Mouse (Mus musculus): ENCODE results near the gene Zfp825.
"Not testable (repeated sequence)": the region's sequence is repeated elsewhere in the genome, so short reads cannot be mapped to it uniquely, and the experiment has no call there.

Zfp825 gene

GRCm38 (mm10) chr13:74493911-74494679 lies at the start of gene Zfp825:
Gene Zfp825, minus strand, starts transcription at chr13:74493992.
- in situ Hi-C loops (cut with MboI, MseI) = no loop called here

- in situ Hi-C loops (cut with MboI, MseI) = not testable (repeated sequence)
Measured at GRCm38 (mm10) chr13:74535418-74535817, 41.6 kb upstream of the Zfp825 start.

DNA sequence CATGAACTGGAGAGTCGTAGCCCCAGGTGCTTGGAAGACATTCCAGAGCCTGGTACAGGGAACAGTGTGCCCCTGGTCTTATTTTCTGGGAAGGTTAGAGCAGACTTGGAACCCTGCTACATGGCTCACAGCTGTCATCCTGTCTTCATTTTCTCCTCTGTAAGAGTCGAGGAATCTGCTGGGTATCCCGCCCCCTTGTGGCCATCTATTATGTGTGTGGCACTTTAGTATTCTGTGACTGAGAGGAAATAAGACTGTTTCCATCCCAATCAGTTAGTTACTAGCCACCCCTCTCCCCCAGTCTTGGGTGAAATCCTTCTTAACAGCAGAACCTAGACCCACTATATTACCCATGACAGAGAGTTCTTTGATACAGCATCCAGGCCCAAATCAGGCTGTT lies 41.1 kb upstream of the Zfp825 start:
- in situ Hi-C loops (cut with MboI, MseI) = not testable (repeated sequence)

DNA sequence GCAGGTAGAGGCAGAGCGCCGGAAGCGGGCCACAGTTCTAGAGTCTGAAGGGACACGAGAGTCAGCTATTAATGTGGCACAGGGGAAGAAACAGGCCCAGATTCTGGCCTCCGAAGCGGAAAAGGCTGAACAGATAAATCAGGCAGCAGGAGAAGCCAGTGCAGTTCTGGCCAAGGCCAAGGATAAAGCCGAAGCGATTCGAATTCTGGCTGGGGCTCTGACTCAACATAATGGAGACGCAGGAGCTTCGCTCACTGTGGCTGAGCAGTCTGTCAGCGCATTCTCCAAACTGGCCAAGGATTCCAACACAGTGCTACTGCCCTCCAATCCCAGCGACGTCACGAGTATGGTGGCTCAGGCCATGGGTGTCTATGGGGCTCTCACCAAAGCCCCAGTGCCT lies 40.3 kb upstream of the Zfp825 start:
- in situ Hi-C loops (cut with MboI, MseI) = no loop called here

- in situ Hi-C loops (cut with MboI, MseI) = not testable (repeated sequence)
Measured at GRCm38 (mm10) chr13:74531251-74531650, 37.5 kb upstream of the Zfp825 start.

DNA sequence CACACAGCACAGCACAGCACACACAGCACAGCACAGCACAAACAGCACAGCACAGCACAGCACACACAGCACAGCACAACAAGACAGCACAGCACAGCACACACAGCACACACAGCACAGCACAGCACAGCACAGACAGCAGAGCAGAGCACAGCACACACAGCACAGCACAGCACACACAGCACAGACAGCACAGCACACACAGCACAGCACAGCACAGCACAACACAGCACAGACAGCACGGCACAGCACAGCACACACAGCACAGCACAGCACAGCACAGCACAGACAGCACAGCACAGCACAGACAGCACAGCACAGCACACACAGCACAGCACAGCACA lies 35.6 kb upstream of the Zfp825 start:
- in situ Hi-C loops (cut with MboI, MseI) = not testable (repeated sequence)

DNA sequence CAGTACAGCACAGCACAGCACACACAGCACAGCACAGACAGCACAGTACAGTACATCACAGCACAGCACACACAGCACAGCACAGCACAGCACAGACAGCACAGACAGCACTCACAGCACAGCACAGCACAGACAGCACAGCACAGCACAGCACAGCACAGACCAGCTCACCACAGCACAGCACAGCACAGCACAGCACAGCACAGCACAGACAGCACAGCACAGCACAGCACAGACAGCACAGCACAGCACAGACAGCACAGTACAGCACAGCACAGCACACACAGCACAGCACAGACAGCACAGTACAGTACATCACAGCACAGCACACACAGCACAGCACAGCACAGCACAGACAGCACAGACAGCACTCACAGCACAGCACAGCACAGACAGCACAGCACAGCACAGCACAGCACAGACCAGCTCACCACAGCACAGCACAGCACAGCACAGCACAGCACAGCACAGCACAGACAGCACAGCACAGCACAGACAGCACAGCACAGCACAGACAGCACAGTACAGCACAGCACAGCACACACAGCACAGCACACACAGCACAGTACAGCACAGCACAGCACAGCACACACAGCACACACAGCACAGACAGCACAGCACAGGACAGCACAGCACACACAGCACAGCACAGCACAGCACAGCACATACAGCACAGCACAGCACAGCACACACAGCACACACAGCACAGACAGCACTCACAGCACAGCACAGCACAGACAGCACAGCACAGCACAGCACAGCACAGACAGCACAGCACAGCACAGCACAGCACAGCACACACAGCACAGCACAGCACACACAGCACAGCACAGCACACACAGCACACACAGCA lies 35.0 kb upstream of the Zfp825 start:
- in situ Hi-C loops (cut with MboI, MseI) = not testable (repeated sequence)

GRCm38 (mm10) chr13:74522481-74523237 lies 28.9 kb upstream of the Zfp825 start:
- in situ Hi-C loops (cut with MboI, MseI) = loop anchor here (5.0 kb wide), 1 partner anchor 170 kb away; the partner anchor contains the start of genes Ccdc127 and Sdha

DNA sequence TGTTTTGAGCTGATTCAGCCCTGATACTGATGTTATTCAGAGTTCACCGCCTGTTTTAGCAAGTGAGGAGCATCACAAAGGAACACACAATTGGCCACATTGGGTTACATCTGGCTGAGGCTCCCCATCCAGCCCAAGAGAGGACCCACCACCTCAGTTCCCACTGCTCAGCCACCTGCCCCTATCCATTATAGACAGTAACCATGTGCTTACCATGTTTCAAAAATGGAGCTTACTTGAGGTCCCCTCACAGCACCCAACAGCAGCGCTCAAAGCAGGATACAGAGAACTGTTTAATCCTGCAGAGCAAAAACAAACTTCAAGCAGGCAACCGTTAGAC lies 28.3 kb upstream of the Zfp825 start:
- in situ Hi-C loops (cut with MboI, MseI) = loop anchor here (5.0 kb wide), 1 partner anchor 170 kb away; the partner anchor contains the start of genes Ccdc127 and Sdha

DNA sequence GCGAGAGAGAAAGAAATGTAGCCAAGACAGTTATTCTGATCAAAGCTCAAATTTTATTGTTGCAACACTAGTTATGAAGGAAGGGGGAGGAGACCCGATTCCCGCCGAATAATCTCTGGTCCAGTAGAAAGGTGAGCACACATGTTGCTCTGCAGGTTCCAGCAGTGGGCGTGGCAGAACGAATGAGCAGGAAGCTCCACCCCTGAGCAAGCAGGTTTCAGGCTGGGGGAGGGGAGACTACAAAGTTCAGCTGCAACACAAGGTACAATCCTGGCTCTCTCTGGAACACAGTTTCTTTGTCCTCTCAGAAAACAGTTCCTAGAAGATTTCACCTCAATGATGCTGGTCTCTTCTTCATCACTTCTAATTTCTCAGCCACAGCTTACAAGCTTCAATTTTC lies 14.2 kb upstream of the Zfp825 start:
- in situ Hi-C loops (cut with MboI, MseI) = not testable (repeated sequence)

DNA sequence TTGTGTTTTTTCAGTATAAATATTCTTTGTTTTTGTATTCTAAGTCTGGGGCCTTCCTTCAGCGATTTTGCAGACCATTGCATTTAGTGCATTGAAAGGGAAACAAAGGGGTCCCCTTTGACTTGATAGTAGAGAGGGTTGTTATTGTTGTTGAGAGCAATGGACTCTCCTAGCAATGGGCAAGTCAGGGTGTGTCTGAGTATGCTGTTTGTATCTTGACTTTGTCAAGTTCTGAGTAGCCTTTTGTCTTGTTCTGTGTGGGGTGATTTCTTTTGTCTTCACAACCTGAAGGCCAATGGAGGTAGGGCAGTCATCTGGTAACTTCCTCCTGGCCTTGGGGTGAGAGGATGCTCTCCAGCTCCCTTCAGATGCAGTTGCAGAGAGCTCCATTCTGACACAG lies 9.1 kb upstream of the Zfp825 start:
- in situ Hi-C loops (cut with MboI, MseI) = not testable (repeated sequence)

GRCm38 (mm10) chr13:74499696-74500095 lies 5.9 kb upstream of the Zfp825 start:
- in situ Hi-C loops (cut with MboI, MseI) = not testable (repeated sequence)

DNA sequence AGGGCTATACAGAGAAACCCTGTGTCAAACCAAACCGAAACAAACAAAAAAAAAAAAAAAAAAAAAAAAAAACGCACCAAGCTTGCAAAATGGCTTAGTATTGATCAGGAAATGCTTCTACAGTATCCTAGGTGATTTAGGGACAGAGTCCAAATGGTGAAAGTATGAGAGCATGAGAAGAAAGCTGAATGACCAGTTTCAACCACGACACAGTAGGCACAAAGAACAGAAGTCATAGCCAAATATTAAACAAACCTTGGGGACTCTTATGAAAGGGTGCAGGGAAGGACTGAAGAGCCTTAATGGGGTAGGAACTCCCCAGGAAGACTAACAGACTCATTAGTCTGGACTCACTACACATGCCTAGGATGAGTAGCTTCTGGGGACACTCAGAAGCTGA lies 9.5 kb downstream of the Zfp825 start:
- in situ Hi-C loops (cut with MboI, MseI) = loop anchor here (10.0 kb wide), 1 partner anchor 160 kb away; no protein-coding TSS in a partner anchor

DNA sequence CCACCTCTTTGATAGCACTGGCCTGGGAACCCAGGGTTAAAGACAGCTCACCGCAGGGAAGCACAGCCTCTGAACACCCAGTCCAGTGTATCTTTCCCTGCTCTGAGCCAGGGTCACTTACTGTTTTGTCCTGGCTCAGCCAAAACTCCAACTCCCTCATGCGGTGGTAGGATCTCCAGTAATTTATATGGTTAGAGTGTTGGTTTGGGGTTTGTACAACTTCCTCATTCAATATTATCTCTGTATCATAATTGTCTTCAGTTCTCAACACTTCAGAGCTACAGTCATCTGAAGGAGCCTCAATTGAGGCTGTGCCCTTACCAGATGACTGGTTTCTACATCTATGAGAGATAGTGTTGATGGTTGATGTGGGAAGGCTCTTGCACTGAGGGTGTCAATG lies 22.3 kb downstream of the Zfp825 start:
- in situ Hi-C loops (cut with MboI, MseI) = not testable (repeated sequence)

DNA sequence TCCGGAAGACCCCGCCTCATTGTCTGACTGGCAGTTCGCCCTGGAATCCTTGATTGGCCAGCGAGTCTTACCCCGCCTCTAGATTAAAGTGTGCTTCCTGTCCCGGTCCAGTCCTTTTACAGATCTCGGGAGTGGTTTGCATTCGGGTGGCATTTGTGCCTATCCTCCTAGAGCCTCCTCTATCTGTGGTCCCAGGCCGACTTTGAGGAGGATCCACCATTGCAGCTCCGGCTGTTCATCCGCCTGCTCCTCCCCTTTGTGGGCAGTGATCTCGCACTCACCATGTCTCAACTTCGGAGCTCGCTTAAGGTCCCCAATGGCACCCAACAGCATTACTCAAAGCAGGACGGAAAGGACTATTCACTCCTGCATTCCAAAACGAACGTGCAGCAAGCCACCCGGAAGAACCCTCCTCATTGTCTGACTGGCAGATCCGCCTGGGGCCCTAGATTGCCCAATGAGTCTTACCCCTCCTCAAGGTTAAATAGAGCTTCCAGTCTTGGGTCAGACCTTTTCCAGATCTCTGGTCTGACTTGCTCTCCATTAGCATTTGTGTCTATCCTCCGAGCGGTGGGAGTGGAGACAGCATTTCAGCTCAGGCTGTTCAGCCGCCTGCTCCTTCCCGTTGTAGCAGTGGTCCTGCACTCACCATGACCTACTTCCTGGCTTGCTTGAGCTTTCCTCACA lies 30.9 kb downstream of the Zfp825 start:
- in situ Hi-C loops (cut with MboI, MseI) = no loop called here

- in situ Hi-C loops (cut with MboI, MseI) = not testable (repeated sequence)
Measured at GRCm38 (mm10) chr13:74462318-74462698, 31.5 kb downstream of the Zfp825 start.

GRCm38 (mm10) chr13:74439895-74440294 lies 53.9 kb downstream of the Zfp825 start:
- in situ Hi-C loops (cut with MboI, MseI) = no loop called here

All from T-helper 1 cell (primary cell).